Mouse (Mus musculus): ENCODE measurements around the gene Col4a4. TPM values are rescaled to one million over a fixed set of nuclear protein-coding genes. Genes with fewer than 3 reads are reported as not detected.
A peak's percentile ranks its signal among the peaks of the same experiment; 100 is the strongest.

The Col4a4 gene
- total and polyA plus RNA-seq, 2 experiments from 2014 or later = 0.40 to 0.42 TPM

DNA sequence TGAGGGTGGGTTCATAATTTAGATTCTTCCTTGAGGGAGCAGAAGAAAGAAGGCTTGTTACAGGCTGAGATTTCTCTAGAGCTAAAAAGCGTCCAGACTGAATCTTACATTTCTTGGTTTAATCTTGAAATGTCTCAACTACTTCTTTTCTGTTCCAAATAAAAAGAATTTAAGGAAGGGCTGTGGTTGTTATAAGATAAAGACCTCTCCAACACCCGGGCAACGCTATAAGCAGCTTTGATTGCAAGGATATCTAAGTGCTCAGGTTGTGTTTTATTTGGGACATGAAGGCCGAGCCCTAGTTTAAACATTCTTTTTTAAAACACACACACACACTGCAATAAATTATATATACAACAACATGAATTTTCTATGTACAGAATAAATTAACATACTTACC, 17.2 kb downstream of the Col4a4 start:
- DNase-seq (ENCODE audit: low spot score) = no peak

DNA sequence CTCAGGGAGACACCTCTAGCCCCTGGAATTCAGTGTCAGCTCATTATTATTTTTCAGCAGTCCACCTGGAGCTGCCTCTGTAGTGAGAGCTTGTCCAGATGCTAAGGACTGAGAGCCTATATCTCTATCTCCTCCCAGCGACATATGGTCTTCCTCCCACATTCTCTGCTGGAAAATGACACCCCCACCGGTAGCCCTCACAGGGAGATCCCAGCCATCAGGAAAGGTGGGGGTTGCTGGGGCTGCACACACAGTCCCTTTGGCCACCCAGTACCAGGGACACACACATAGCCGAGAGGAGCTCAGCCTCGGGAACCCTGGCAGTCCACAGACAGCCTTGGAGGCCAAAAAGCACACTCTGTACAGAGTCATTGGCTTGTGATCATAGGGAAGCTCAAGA, 26.4 kb downstream of the Col4a4 start:
- H3K27ac ChIP-seq = no peak overlapping the region
- no peaks in the 10 kb centered on the region for H3K4me1 ChIP-seq (ENCODE audit: insufficient read depth, low read length)
- H3K36me3 ChIP-seq (ENCODE audit: insufficient read depth, low read length) = no peaks in the 10 kb centered on the region
- no peaks in the 10 kb centered on the region for H3K9me3 ChIP-seq (ENCODE audit: low read length)
- no peak for TF ChIP-seq CTCF (IDR thresholded peaks at IDR 0.05; ENCODE audit: low read depth)
- no peaks in the 10 kb centered on the region for H3K27me3 ChIP-seq (ENCODE audit: insufficient read depth, low read length)
- DNase-seq (ENCODE audit: low spot score) (no peak), ATAC-seq (no peak)
- no peak overlapping the region for H3K4me2 ChIP-seq (ENCODE audit: low read depth, low read length)
- H3K4me3 ChIP-seq (ENCODE audit: low read length) = no peak overlapping the region
- 75% methylated on average over 4 of the region's 4 CpGs for WGBS
- no peak overlapping the region for H3K9ac ChIP-seq (replicated peaks; ENCODE audit: low read length)

More for the DNA sequence above, 17.2 kb downstream of the Col4a4 start:
- Histone ChIP-seq H3K27ac (no peak overlapping the region), H3K27me3 (ENCODE audit: insufficient read depth, low read length) (no peaks in the 10 kb centered on the region), H3K4me1 (ENCODE audit: insufficient read depth, low read length) (no peaks in the 10 kb centered on the region), H3K4me2 (ENCODE audit: low read depth, low read length) (no peak overlapping the region), H3K4me3 (ENCODE audit: low read length) (no peak overlapping the region), H3K9me3 (ENCODE audit: low read length) (no peaks in the 10 kb centered on the region), H3K9ac (replicated peaks; ENCODE audit: low read length) (no peak overlapping the region), H3K36me3 (ENCODE audit: insufficient read depth, low read length) (no peaks in the 10 kb centered on the region)
- 91% methylated on average over 4 of the region's 4 CpGs for WGBS
- ATAC-seq = no peak
- TF ChIP-seq CTCF (IDR thresholded peaks at IDR 0.05; ENCODE audit: low read depth) = no peak

DNA sequence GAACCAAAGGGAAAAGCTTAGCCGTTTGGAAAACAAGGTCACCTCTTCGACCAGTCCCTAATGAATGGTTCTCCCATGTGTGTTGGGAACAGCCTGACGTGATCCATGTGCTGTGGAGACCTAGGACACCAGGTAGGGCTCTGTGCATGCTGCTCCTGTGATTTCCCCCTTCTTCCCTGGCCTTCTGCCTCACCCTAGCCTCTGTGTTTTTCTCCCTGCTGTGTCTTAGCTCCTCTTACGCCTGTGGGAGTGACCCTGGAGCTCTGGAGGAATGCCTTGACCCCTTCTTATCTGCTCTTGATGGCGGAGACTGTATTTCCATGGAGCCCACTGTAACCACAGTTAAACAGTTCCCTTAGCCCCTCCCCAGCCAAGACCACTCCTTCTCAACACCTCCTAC, 31.8 kb downstream of the Col4a4 start:
- no peak overlapping the region for H3K4me2 ChIP-seq (ENCODE audit: low read depth, low read length)
- H3K36me3 ChIP-seq (ENCODE audit: insufficient read depth, low read length) = no peaks in the 10 kb centered on the region
- H3K9me3 ChIP-seq (ENCODE audit: low read length) = no peaks in the 10 kb centered on the region
- H3K9ac ChIP-seq (replicated peaks; ENCODE audit: low read length) = no peak overlapping the region
- H3K4me1 ChIP-seq (ENCODE audit: insufficient read depth, low read length) = no peaks in the 10 kb centered on the region
- H3K27ac ChIP-seq = no peak overlapping the region
- DNase-seq (ENCODE audit: low spot score) = no peak
- TF ChIP-seq CTCF (IDR thresholded peaks at IDR 0.05; ENCODE audit: low read depth) = no peak
- ATAC-seq = 0 out of 2 replicates have a peak, but pooled peaks have one; percentile 24
- 72% methylated on average over 5 of the region's 5 CpGs for WGBS
- H3K27me3 ChIP-seq (ENCODE audit: insufficient read depth, low read length) = no peaks in the 10 kb centered on the region
- H3K4me3 ChIP-seq (ENCODE audit: low read length) = no peak overlapping the region

DNA sequence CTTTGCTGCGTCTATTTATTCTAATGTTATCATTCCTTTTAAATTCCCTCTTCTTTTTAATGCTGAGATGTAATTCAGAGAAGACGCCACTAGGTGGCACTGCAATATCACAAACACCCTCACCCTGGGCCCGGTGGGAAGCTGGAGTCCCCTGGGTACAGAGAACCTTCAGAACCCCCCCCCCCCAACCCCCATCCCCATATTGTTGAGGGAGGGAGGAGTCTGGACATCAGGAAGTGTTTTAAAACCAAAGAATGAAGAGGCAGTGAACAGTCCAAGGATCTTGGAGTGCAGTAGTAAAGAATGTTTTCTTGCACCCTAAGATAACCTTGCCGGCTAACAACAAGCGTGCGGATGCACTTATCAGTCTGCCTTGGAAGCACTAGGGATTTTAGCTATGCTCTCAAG, 32.2 kb downstream of the Col4a4 start:
- no peaks in the 10 kb centered on the region for H3K4me1 ChIP-seq (ENCODE audit: insufficient read depth, low read length)
- no peaks in the 10 kb centered on the region for H3K27me3 ChIP-seq (ENCODE audit: insufficient read depth, low read length)
- 34% methylated on average over 6 of the region's 6 CpGs for WGBS
- peak; percentile 73 for TF ChIP-seq CTCF (IDR thresholded peaks at IDR 0.05; ENCODE audit: low read depth)
- H3K4me2 ChIP-seq (ENCODE audit: low read depth, low read length) = no peak overlapping the region
- H3K9ac ChIP-seq (replicated peaks; ENCODE audit: low read length) = no peak overlapping the region
- peak; percentile 74 for DNase-seq (ENCODE audit: low spot score)
- no peak overlapping the region for H3K27ac ChIP-seq
- H3K9me3 ChIP-seq (ENCODE audit: low read length) = no peaks in the 10 kb centered on the region
- H3K4me3 ChIP-seq (ENCODE audit: low read length) = no peak overlapping the region
- peak; percentile 89 for ATAC-seq
- no peaks in the 10 kb centered on the region for H3K36me3 ChIP-seq (ENCODE audit: insufficient read depth, low read length)

DNA sequence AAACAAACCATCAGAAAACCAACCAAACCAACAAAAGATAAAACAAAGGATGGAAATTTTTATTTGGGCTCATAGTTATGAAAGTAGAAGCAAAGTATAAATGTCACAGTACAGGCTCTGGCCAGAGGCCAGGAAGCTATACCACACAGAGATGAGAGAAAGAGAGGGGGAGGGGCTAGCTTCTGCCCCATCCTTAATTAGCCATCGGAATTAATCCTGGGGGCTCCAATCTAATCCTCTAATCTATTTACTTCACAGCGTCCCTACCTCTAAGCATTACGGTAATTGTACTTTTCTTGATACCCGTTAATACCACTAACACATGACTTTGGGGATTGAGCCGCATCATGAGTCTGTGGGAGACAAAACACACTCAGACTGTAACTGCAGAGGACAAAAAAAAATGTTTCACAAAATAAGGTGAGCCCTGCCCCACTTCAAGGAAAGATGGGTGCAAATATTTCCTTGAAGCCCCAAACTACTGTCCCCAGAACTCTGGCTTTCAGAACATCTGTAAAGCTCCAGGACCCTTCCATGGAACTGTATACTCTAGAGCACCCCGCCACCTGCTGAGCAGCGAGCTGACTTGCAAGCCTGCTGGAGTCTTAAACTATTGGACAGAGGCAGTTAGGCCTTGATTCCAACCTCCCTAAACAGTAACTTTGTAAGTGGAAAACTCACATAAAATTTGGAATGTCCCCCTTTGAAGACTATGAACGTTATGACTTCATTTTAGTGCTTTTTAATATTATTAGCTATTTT, 41.3 kb downstream of the Col4a4 start:
- H3K9ac ChIP-seq (replicated peaks; ENCODE audit: low read length) = no peak overlapping the region
- H3K4me3 ChIP-seq (ENCODE audit: low read length) = no peak overlapping the region
- no peaks in the 10 kb centered on the region for H3K4me1 ChIP-seq (ENCODE audit: insufficient read depth, low read length)
- H3K27ac ChIP-seq = no peak overlapping the region
- 66% methylated on average over 8 of the region's 8 CpGs for WGBS
- DNase-seq (ENCODE audit: low spot score) = no peak
- H3K36me3 ChIP-seq (ENCODE audit: insufficient read depth, low read length) = no peaks in the 10 kb centered on the region
- no peak overlapping the region for H3K4me2 ChIP-seq (ENCODE audit: low read depth, low read length)
- no peak for ATAC-seq
- TF ChIP-seq CTCF (IDR thresholded peaks at IDR 0.05; ENCODE audit: low read depth) = no peak
- no peaks in the 10 kb centered on the region for H3K9me3 ChIP-seq (ENCODE audit: low read length)
- no peaks in the 10 kb centered on the region for H3K27me3 ChIP-seq (ENCODE audit: insufficient read depth, low read length)

DNA sequence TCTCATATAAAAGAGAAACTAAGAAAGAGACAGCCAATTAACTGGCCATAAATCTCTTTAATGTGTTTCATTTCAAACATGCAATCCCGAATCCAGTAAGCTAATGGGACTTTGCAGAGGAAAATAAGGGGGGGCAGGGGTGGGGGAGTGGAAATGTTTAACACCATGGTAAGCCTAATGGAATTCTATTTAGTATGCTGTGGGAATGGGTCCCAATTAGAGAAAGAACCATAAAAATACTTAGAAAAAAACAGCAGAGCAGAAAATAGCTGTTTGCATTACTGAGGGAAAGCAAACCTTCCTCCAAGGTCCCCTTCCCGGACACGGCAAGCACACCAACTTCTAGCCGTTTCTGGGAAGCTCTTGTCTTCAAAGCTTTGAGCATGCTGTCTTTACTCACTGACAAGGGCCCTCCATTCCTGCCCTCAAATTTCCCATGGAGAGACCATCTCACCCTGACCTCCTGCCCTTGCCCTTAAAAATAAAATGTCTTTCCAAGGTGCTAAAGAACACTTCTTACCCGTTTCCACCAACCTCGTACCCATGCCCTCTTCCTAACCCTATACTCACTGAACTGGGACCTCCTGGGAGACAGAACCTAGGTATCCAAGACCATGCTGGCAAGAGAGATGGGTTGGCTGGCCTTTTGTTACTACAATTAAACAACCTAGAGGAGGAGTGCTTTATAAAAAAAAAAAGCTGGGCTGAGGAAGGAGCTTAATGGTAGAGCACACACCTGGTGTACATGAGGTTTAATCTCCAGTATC, 42.0 kb downstream of the Col4a4 start:
- H3K9ac ChIP-seq (replicated peaks; ENCODE audit: low read length) = no peak overlapping the region
- no peaks in the 10 kb centered on the region for H3K4me1 ChIP-seq (ENCODE audit: insufficient read depth, low read length)
- H3K4me2 ChIP-seq (ENCODE audit: low read depth, low read length) = no peak overlapping the region
- DNase-seq (ENCODE audit: low spot score) = no peak
- H3K36me3 ChIP-seq (ENCODE audit: insufficient read depth, low read length) = no peaks in the 10 kb centered on the region
- H3K27ac ChIP-seq = no peak overlapping the region
- H3K4me3 ChIP-seq (ENCODE audit: low read length) = no peak overlapping the region
- no peak for ATAC-seq
- no peaks in the 10 kb centered on the region for H3K9me3 ChIP-seq (ENCODE audit: low read length)
- TF ChIP-seq CTCF (IDR thresholded peaks at IDR 0.05; ENCODE audit: low read depth) = no peak
- 58% methylated on average over 6 of the region's 6 CpGs for WGBS
- no peaks in the 10 kb centered on the region for H3K27me3 ChIP-seq (ENCODE audit: insufficient read depth, low read length)

DNA sequence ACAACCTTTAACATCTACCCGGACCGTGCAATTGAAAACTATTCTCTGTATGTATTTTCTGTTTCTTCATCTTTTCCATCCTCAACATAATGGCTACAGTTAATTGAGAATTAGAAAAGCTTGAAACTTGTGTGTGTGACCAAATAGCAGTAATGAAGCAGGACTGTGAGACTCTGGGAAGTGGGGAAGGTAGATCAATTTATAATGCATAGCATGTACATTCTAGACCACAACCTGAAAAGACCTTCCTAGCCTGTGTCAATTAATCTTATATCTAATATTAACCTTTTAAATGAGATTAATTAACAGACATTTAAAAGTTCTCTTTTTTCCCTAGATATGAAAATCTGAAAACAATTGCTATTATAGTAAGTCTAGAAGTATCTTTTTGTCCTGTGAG, 42.7 kb downstream of the Col4a4 start:
- Histone ChIP-seq H3K4me2 (ENCODE audit: low read depth, low read length) (no peak overlapping the region), H3K27me3 (ENCODE audit: insufficient read depth, low read length) (no peaks in the 10 kb centered on the region), H3K9ac (replicated peaks; ENCODE audit: low read length) (no peak overlapping the region), H3K4me3 (ENCODE audit: low read length) (no peak overlapping the region), H3K9me3 (ENCODE audit: low read length) (no peaks in the 10 kb centered on the region), H3K4me1 (ENCODE audit: insufficient read depth, low read length) (no peaks in the 10 kb centered on the region), H3K36me3 (ENCODE audit: insufficient read depth, low read length) (no peaks in the 10 kb centered on the region), H3K27ac (no peak overlapping the region)
- 75% methylated on average over 2 of the region's 2 CpGs for WGBS
- ATAC-seq (no peak), DNase-seq (ENCODE audit: low spot score) (no peak)
- no peak for TF ChIP-seq CTCF (IDR thresholded peaks at IDR 0.05; ENCODE audit: low read depth)

Data from hindbrain, postnatal 0 days (tissue).